Mouse (Mus musculus) neutrophil, adult 59 days (primary cell): ENCODE measurements around the gene Lig3. TPM values are rescaled to one million over a fixed set of nuclear protein-coding genes. Genes with fewer than 3 reads are reported as not detected.

ENCODE experiments used
- total RNA-seq, 2 experiments: library from RNA; stranded (reverse); gene quantifications; 1 replicate in 1 of 2; 2 replicates in 1 of 2; pipeline ENCODE4 v1.2.4; 2023

The Lig3 gene
- total RNA-seq = 10 to 100 TPM; 21.0 to 28.0 TPM

GRCm38 (mm10) chr11:82780983-82781903, at the start of gene Lig3:
Gene Lig3 (plus strand): TSS chr11:82781108.

GRCm38 (mm10) chr11:82763742-82764437, 17.0 kb upstream of the Lig3 start, which contains the start of the genes Cct6b and Zfp830:
Gene Cct6b (minus strand): TSS chr11:82764321.
Gene Zfp830 (plus strand): TSS chr11:82764345.

Other genes starting within 250 kb of the Lig3 start
- under 1 TPM; 0.31 to 0.33 TPM for gene Cct6b, start 16.8 kb upstream of the Lig3 start, total RNA-seq
- gene Zfp830, start 16.8 kb upstream of the Lig3 start, total RNA-seq = 10 to 100 TPM; 28.5 to 29.1 TPM
- gene Rffl, start 90.1 kb downstream of the Lig3 start, total RNA-seq = 10 to 100 TPM; 59.8 to 67.6 TPM
- 10 to 100 TPM; 14.0 to 16.1 TPM for gene Rad51d, start 109.5 kb downstream of the Lig3 start, total RNA-seq
- gene Fndc8, start 111.0 kb downstream of the Lig3 start, total RNA-seq = not detected
- gene Nle1, start 127.3 kb downstream of the Lig3 start, total RNA-seq = 10 to 100 TPM in 1 of 2 experiments, 1 to 10 TPM in 1; 8.2 to 10.9 TPM
- under 1 TPM in 1 of 2 experiments, not detected in 1; 0.13 TPM for gene Unc45b, start 129.4 kb downstream of the Lig3 start, total RNA-seq
- gene Slfn5, start 170.2 kb downstream of the Lig3 start, total RNA-seq = 10 to 100 TPM; 27.1 to 27.9 TPM
- 10 to 100 TPM; 10.2 to 12.7 TPM for gene Slfn9, start 210.7 kb downstream of the Lig3 start, total RNA-seq
- 10 to 100 TPM; 11.7 to 12.2 TPM for gene Slfn8, start 239.7 kb downstream of the Lig3 start, total RNA-seq